Mouse (Mus musculus) limb, embryonic 12.5 days (tissue): ENCODE results near the gene Zfp691. TPM values are rescaled to one million over a fixed set of nuclear protein-coding genes. Genes with fewer than 3 reads are reported as not detected.
A peak's percentile ranks its signal among the peaks of the same experiment; 100 is the strongest.

ENCODE experiments used
- ATAC-seq: fragments of 200-750 bp; cut with Nextera tagmentation; 2 replicates; pipeline ENCODE4 v1.8.0; 2017; ENCODE audit warnings: low read depth, moderate TSS enrichment; ENCODE audit not compliant: insufficient number of reproducible peaks, insufficient read depth, low FRiP score, low TSS enrichment
- H3K27ac ChIP-seq: fragments of 300-500 bp; sonication (generic); 2 replicates; pipeline ENCODE4 v1.5.1; 2016; ENCODE audit warnings: mild to moderate bottlenecking, moderate library complexity
- H3K27me3 ChIP-seq: fragments of 300-500 bp; sonication (generic); 2 replicates; pipeline ENCODE4 v1.6.1; 2016; ENCODE audit warnings: mild to moderate bottlenecking, moderate library complexity
- H3K36me3 ChIP-seq: fragments of 300-500 bp; sonication (generic); 2 replicates; pipeline ENCODE4 v1.6.1; 2016; ENCODE audit warnings: mild to moderate bottlenecking, moderate library complexity
- H3K4me1 ChIP-seq: fragments of 300-500 bp; sonication (generic); replicated peaks from 2 replicates; pipeline ENCODE4 v1.6.1; 2016
- H3K4me2 ChIP-seq: fragments of 300-500 bp; sonication (generic); 2 replicates; pipeline ENCODE4 v1.6.1; 2016; ENCODE audit warnings: mild to moderate bottlenecking, moderate library complexity
- H3K4me3 ChIP-seq: fragments of 300-500 bp; sonication (generic); replicated peaks from 2 replicates; pipeline ENCODE4 v1.5.1; 2016; ENCODE audit warnings: mild to moderate bottlenecking
- H3K9ac ChIP-seq: fragments of 300-500 bp; sonication (generic); replicated peaks from 2 replicates; pipeline ENCODE4 v1.6.1; 2016; ENCODE audit warnings: mild to moderate bottlenecking, moderate library complexity
- H3K9me3 ChIP-seq: fragments of 300-500 bp; sonication (generic); 2 replicates; pipeline ENCODE4 v1.6.1; 2016; ENCODE audit warnings: mild to moderate bottlenecking, moderate library complexity
- WGBS: fragments of 180-500 bp; shearing (Covaris S2); methylation state at CpG from one replicate; pipeline ENCODE4 v1.1.7; 2016; 5-methylcytosine and 5-hydroxymethylcytosine counted together
- polyA plus RNA-seq: library from polyadenylated mRNA; unstranded; fragments of >200 nt; fragmentation: Nextera tagmentation; extraction: Ambion mirVana; gene quantifications from 2 replicates; pipeline ENCODE4 v1.2.1, GENCODE M21; 2016

Zfp691 gene
- polyA plus RNA-seq, 1 experiment from 2014 or later = 8.4 TPM

DNA sequence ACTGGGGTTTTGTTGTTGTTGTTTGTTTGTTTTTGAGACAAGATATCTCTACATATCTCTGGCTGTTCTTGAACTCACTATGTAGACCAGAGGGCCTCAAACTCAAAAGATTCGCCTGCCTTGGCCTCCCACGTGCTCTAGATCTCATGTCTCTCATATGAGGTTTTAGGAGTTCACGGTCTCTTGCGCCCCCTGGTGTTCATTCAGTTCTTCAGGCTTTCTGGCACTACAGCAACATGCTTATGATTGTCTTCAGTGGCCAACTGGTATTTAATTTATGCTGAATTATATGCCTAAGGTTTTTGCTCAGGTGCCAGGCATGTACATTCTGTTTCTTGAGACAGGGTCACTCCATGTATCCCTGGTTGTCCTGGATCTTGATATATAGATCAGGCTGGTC is 6.3 kb downstream of the Zfp691 start:
- no peak overlapping the region for H3K4me2 ChIP-seq
- ATAC-seq = no peak
- peaks cover 2% of the 10 kb centered on the region for H3K4me1 ChIP-seq
- H3K36me3 ChIP-seq = peaks cover 35% of the 10 kb centered on the region
- 5% methylated on average over 4 of the region's 4 CpGs for WGBS
- no peak overlapping the region for H3K4me3 ChIP-seq
- H3K27me3 ChIP-seq = no peaks in the 10 kb centered on the region
- H3K9me3 ChIP-seq = no peaks in the 10 kb centered on the region
- no peak overlapping the region for H3K27ac ChIP-seq
- no peak overlapping the region for H3K9ac ChIP-seq

DNA sequence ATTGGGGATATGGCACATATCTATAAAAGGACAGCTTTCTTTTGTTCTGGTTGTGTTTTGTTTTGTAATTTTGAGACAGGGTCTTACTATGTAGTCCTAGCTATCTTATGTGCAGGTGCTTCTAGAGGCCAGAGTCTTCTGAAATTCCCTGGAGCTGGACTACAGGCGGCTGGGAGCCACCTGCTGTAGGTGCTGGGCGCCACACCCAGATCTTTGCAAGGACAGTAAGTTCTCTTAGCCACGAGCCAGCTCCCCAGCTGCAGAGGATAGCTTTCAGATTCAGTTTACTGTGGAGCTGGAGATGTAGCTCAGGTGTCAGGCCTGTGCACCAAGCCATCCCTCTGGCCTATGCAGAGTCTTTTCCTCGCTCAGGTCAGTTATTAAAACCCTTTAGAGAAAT is 6.9 kb downstream of the Zfp691 start:
- WGBS = 71% methylated on average over 4 of the region's 4 CpGs
- no peak overlapping the region for H3K27ac ChIP-seq

DNA sequence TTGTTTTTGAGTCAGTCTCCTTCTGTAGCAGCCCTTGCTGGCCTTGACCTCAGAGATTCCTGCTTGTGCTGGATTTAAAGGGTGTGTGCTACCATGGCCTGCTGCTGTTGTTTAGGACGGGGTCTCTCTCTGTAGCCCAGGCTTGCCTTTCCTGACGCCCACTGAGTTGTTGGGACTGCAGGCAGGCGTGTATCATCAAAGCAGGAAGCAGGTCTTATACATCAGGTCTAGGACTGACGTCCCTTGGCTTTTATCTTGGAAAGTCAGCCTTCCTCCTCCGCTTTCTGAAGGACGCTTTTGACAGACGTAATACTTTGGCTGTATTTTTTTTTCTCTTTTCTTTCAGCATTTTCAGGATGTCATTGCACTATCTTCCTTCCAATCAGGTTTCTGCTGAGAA is 8.1 kb downstream of the Zfp691 start:
- WGBS = 76% methylated on average over 7 of the region's 7 CpGs
- H3K4me1 ChIP-seq = no peaks in the 10 kb centered on the region
- H3K9me3 ChIP-seq = no peaks in the 10 kb centered on the region
- no peak for ATAC-seq
- H3K27ac ChIP-seq = no peak overlapping the region
- no peak overlapping the region for H3K4me3 ChIP-seq
- H3K36me3 ChIP-seq = peaks cover 28% of the 10 kb centered on the region
- H3K9ac ChIP-seq = no peak overlapping the region
- H3K27me3 ChIP-seq = no peaks in the 10 kb centered on the region
- H3K4me2 ChIP-seq = no peak overlapping the region

More for the DNA sequence above, 6.9 kb downstream of the Zfp691 start:
- Histone ChIP-seq H3K4me3 (no peak overlapping the region), H3K4me1 (no peaks in the 10 kb centered on the region), H3K27me3 (no peaks in the 10 kb centered on the region), H3K4me2 (no peak overlapping the region), H3K9ac (no peak overlapping the region), H3K9me3 (no peaks in the 10 kb centered on the region), H3K36me3 (peaks cover 35% of the 10 kb centered on the region)
- ATAC-seq = no peak

GRCm38 (mm10) chr4:119162990-119163389 is 11.0 kb downstream of the Zfp691 start:
- 60% methylated on average over 3 of the region's 4 CpGs for WGBS
- Histone ChIP-seq H3K4me3 (no peak overlapping the region), H3K9me3 (no peaks in the 10 kb centered on the region), H3K4me1 (no peaks in the 10 kb centered on the region), H3K36me3 (no peaks in the 10 kb centered on the region), H3K27ac (no peak overlapping the region), H3K4me2 (no peak overlapping the region), H3K27me3 (no peaks in the 10 kb centered on the region), H3K9ac (no peak overlapping the region)
- no peak for ATAC-seq

DNA sequence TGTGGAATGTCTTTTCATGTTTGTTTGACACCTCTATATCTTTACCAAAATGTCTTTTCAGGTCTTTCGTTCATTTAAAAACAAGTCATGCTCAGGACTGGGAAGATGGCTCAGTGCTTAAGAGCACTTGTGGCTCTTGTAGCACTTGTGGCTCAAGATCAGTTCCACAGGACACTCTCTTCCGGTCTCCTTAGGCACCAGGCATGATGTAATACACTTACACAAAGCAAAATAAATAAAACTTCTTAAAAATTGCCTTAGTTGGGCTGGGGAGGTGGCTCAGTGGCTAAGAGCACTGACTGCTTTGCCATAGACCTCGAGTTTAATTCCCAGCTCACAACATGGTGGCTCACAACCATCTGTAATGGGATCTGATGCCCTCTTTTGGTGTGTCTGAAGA is 12.6 kb downstream of the Zfp691 start:
- Histone ChIP-seq H3K27ac (no peak overlapping the region), H3K4me3 (no peak overlapping the region), H3K4me1 (no peaks in the 10 kb centered on the region), H3K4me2 (no peak overlapping the region), H3K9ac (no peak overlapping the region), H3K36me3 (no peaks in the 10 kb centered on the region), H3K27me3 (no peaks in the 10 kb centered on the region), H3K9me3 (no peaks in the 10 kb centered on the region)
- ATAC-seq = no peak
- WGBS = 81% methylated on average over 3 of the region's 3 CpGs

GRCm38 (mm10) chr4:119157891-119158290 is 16.1 kb downstream of the Zfp691 start:
- no peak overlapping the region for H3K27ac ChIP-seq
- WGBS = 76% methylated on average over 5 of the region's 5 CpGs
- no peaks in the 10 kb centered on the region for H3K9me3 ChIP-seq
- no peak overlapping the region for H3K9ac ChIP-seq
- no peak overlapping the region for H3K4me3 ChIP-seq
- H3K36me3 ChIP-seq = no peaks in the 10 kb centered on the region
- no peak overlapping the region for H3K4me2 ChIP-seq
- no peaks in the 10 kb centered on the region for H3K4me1 ChIP-seq
- ATAC-seq = no peak
- no peaks in the 10 kb centered on the region for H3K27me3 ChIP-seq

- no peak overlapping the region for H3K4me2 ChIP-seq
- 34% methylated on average over 2 of the region's 2 CpGs for WGBS
- H3K36me3 ChIP-seq = no peaks in the 10 kb centered on the region
- no peaks in the 10 kb centered on the region for H3K4me1 ChIP-seq
- H3K4me3 ChIP-seq = no peak overlapping the region
- no peak overlapping the region for H3K27ac ChIP-seq
- H3K9me3 ChIP-seq = no peaks in the 10 kb centered on the region
- no peak overlapping the region for H3K9ac ChIP-seq
- H3K27me3 ChIP-seq = no peaks in the 10 kb centered on the region
- ATAC-seq = no peak
Measured at GRCm38 (mm10) chr4:119157186-119157585, 16.8 kb downstream of the Zfp691 start.

DNA sequence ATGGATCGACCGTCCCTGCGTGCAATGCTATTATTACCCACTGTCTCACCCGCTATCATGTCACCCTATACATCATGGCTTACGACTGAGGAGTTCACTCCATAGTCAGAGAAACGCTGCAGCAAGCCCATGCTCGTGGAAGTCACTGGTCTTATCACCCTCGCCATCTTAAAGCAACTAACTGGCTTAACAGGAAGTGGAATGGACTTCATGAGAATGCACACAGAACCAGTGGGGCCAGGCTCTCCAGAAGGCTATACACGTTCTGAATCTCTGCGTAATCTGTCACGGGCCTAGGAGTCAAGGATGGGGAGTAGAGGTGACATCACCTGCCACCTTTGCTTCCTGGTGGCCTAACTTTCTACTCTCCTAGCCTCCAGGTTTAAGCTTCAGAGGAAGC is 25.3 kb downstream of the Zfp691 start:
- 81% methylated on average over 11 of the region's 11 CpGs for WGBS
- Histone ChIP-seq H3K27me3 (no peaks in the 10 kb centered on the region), H3K27ac (no peak overlapping the region), H3K4me2 (no peak overlapping the region), H3K4me3 (no peak overlapping the region), H3K9me3 (no peaks in the 10 kb centered on the region), H3K9ac (no peak overlapping the region), H3K4me1 (0 out of 2 replicates have a peak, but pooled peaks cover 4% of the 10 kb centered on the region), H3K36me3 (no peaks in the 10 kb centered on the region)
- no peak for ATAC-seq

DNA sequence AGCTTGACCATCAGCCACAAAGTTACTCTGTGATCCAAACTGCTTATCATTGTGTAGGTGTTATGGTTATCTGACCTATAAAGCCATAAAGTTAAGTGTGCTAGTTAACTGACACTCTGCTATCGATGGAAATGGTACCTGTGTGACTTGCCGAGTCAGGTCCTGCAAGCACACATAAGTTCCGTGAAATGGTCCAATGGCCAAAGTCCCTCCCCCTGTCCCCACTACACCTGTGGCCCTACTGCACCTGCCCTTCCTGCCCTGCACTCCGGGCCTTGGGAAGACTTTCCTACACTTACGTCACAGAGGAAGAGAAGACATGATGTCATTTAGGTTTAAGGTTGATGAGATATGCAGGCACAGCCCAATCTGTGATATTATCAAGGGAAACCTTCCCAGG is 26.6 kb downstream of the Zfp691 start:
- H3K9me3 ChIP-seq = no peaks in the 10 kb centered on the region
- H3K27me3 ChIP-seq = no peaks in the 10 kb centered on the region
- 84% methylated on average over 5 of the region's 5 CpGs for WGBS
- H3K27ac ChIP-seq = no peak overlapping the region
- no peak overlapping the region for H3K4me2 ChIP-seq
- H3K9ac ChIP-seq = no peak overlapping the region
- H3K4me1 ChIP-seq = 0 out of 2 replicates have a peak, but pooled peaks cover 4% of the 10 kb centered on the region
- no peak for ATAC-seq
- no peak overlapping the region for H3K4me3 ChIP-seq
- no peaks in the 10 kb centered on the region for H3K36me3 ChIP-seq

GRCm38 (mm10) chr4:119146816-119147215 is 27.2 kb downstream of the Zfp691 start:
- ATAC-seq = no peak
- 0 out of 2 replicates have a peak, but pooled peaks cover 4% of the 10 kb centered on the region for H3K4me1 ChIP-seq
- H3K27ac ChIP-seq = no peak overlapping the region
- no peak overlapping the region for H3K9ac ChIP-seq
- H3K9me3 ChIP-seq = no peaks in the 10 kb centered on the region
- H3K4me3 ChIP-seq = no peak overlapping the region
- no peak overlapping the region for H3K4me2 ChIP-seq
- no peaks in the 10 kb centered on the region for H3K36me3 ChIP-seq
- 88% methylated on average over 7 of the region's 7 CpGs for WGBS
- no peaks in the 10 kb centered on the region for H3K27me3 ChIP-seq

- peaks cover 6% of the 10 kb centered on the region for H3K36me3 ChIP-seq
- peak; percentile 58 for ATAC-seq
- peaks cover 13% of the 10 kb centered on the region; the same call in 1 of the 2 replicates for H3K4me1 ChIP-seq
- peak overlapping the region; percentile 24 for H3K4me3 ChIP-seq
- H3K27me3 ChIP-seq = no peaks in the 10 kb centered on the region
- no peaks in the 10 kb centered on the region for H3K9me3 ChIP-seq
- H3K4me2 ChIP-seq = peak overlapping the region; percentile 41
- H3K27ac ChIP-seq = no peak overlapping the region
- WGBS = 24% methylated on average over 24 of the region's 24 CpGs
- 0 out of 2 replicates have a peak overlapping the region, but pooled peaks have one; percentile 18 for H3K9ac ChIP-seq
Measured at GRCm38 (mm10) chr4:119142230-119142871, 31.6 kb downstream of the Zfp691 start.

- peaks cover 13% of the 10 kb centered on the region; the same call in 1 of the 2 replicates for H3K4me1 ChIP-seq
- no peak for ATAC-seq
- no peak overlapping the region for H3K4me3 ChIP-seq
- H3K27ac ChIP-seq = no peak overlapping the region
- no peaks in the 10 kb centered on the region for H3K27me3 ChIP-seq
- 65% methylated on average over 10 of the region's 10 CpGs for WGBS
- H3K9me3 ChIP-seq = no peaks in the 10 kb centered on the region
- no peak overlapping the region for H3K4me2 ChIP-seq
- peaks cover 18% of the 10 kb centered on the region for H3K36me3 ChIP-seq
- H3K9ac ChIP-seq = no peak overlapping the region
Measured at GRCm38 (mm10) chr4:119141191-119141590, 32.8 kb downstream of the Zfp691 start.
